Mouse (Mus musculus) adrenal gland, adult 2 months (tissue): ENCODE results near the gene Mta3. TPM values are rescaled to one million over a fixed set of nuclear protein-coding genes. Genes with fewer than 3 reads are reported as not detected.
"Not testable (repeated sequence)": the region's sequence is repeated elsewhere in the genome, so short reads cannot be mapped to it uniquely, and the experiment has no call there.

Experiments
- DNase-seq: peaks from one replicate; pipeline ENCODE4 v3.0.0; 2021
- polyA plus RNA-seq: library from polyadenylated mRNA; depleted of rRNA; stranded (reverse); fragments of >200 nt; gene quantifications from 2 replicates; pipeline ENCODE4 v1.2.3, GENCODE M21; 2012
- total RNA-seq, 2 experiments: library from RNA; stranded (reverse); gene quantifications; 2 replicates each; pipeline ENCODE4 v1.2.3; 2021

Mta3 gene
- total and polyA plus RNA-seq, 3 experiments = 55.9 to 80.0 (median 71.1) TPM

DNA sequence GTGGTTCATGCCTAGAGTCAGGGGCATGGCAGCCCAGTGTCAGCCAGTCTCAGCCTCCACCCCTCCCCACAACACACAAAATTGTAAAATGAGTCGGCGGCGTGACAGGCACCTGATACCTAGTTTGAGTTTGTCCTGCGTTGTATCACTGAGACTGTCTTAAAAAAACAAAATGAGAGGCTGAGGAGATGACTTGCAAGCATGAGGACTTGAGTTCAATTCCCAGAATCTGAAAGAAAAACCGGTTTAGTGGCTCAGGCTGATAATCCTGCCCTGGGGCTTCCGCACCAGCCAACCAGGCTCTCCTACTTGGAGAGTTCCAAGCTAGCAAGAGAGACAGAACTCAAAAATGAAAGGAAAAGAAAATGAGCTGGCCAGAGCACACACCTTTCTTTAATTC, 2.9 kb downstream of the Mta3 start:
- no peak for DNase-seq

- DNase-seq = not testable (repeated sequence)
These were observed 3.6 kb downstream of the Mta3 start for GRCm38 (mm10) chr17:83709517-83709916.

- no peak for DNase-seq
These were observed 4.7 kb downstream of the Mta3 start for GRCm38 (mm10) chr17:83710639-83711038.

DNA sequence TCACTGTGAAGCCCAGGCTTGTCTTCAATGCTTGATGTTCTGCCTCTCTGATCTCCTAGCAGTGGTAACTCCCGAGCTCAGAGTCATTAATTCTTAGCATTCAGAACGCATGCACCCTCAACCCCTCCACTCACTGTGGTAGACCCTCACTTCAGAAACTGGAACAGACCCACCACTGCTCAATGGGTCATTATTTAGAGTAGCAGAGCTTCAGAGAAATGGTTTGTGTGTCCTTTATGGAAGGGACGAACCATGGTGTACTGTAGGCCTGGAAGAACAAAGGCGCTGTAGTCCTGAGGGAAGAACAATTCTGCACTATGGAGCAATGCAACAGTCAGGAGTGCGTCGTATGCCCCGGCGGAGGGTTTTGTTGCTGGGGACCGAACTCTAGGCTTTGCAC, 6.4 kb downstream of the Mta3 start:
- no peak for DNase-seq

- no peak for DNase-seq
These were observed 14.5 kb downstream of the Mta3 start for GRCm38 (mm10) chr17:83720449-83720848.

DNA sequence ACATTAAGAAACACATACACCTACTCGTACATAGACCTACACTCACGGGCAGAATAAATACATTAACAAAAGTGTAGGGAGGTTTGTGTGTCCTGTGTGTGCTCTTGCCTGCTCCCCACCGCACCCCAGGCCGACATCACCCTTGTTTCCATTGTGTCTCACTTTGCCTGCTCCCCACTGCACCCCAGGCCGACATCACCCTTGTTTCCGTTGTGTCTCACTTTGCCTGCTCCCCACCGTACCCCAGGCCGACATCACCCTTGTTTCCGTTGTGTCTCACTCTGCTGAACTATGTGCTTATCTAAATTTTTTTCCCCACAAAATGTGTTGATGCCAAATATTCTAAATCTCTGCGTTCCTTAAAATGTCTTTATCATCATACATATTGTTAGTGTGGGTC, 15.2 kb downstream of the Mta3 start:
- DNase-seq = no peak

DNA sequence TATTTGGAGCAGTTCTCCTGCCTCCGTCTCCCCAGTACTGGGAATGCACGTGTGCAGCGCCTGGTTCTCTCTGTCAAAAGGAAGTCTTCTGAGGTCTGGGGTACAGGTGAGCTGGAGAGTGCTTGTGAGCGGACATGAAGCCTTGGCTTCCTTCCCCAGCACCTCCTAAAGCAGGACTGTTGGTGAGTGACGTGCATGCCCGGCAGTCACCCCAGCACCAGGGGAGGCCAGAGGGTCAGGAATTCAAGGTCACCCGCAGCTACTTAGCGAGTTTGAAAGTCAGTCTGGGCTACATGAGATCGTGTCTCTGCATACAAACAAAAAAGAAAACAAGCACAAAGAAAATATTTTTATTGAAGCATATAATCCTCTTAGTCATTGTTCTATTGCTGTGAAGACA, 17.1 kb downstream of the Mta3 start:
- no peak for DNase-seq

DNA sequence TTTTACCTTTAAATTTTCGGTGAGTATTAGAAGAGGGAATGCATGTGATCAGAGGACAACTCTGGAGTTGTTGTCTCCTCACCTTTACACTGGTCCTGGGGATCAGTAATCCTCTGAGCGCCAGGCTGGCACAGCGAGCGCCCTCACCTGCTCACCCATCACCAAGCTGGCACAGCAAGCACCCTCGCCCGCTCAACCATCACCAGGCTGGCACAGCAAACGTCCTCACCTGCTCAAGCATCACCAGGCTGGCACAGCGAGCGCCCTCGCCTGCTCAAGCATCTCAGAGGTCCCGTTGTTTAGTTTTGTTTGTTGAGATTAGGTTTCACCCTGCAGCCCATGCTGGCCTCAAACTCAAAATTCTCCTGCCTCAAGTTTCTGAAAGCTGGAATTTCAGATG, 20.5 kb downstream of the Mta3 start:
- DNase-seq = no peak

DNA sequence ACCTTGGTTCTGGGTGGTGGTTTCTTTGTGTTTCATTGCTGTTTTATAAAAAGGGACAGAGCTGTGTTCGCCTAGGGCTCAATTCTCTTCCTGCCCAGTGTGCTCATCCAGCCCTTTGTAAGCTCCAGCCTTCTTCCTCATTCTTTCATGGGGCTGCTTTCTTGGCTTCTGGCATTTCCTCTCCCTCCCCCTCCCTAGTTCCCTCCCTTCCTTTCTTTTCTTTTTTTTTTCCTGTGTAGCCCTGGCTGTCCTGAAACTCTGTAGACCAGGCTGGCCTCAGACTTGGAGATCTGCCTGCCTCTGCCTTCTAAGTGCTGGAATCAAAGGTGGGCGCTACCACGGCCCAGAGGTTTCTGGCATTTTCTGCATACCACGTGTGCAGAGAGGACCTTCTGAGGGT, 21.7 kb downstream of the Mta3 start:
- no peak for DNase-seq

GRCm38 (mm10) chr17:83729029-83729428, 23.1 kb downstream of the Mta3 start:
- DNase-seq = no peak

- DNase-seq = no peak
These were observed 24.2 kb downstream of the Mta3 start for GRCm38 (mm10) chr17:83730123-83730522.

DNA sequence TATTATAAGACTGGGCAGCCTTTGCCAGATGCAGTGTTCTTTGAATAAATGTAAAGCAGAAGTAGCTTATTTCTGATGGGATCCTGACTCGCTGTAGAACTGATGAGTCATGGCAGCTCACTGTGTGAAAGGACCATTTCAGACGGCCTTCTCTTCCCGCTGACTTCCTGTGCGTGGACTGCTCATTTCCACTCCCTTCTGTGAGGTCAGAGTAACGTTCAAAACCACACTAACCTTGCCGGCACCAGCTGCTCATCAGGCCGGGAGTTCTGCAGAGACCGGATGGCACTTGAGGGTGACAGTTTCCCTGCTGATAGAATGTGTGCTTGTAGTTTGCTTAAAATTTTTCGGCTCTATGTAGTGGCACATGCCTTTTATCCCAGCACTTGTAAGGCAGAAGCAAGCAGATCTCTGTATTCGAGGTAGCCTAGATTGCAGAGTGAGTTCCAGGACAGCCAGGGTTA, 26.2 kb downstream of the Mta3 start:
- DNase-seq = peak; percentile 80

DNA sequence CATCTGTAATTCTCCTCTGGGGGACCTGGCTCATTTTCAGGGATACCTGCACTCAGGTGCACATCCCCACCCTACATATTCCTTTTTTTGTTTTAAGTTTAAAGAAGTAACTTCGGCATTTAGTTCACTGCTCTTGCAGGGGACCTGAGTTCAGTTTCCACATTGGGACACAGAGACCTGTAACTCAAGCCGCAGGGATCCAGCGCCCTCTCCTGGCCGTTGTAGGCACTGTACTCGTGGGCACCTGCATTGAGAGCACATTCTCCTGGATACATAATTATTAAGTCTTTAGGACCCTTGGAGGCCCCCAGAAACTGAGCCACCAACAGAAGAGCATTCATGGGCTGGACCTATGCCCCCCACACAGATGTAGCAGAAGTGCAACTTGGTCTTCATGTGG, 26.8 kb downstream of the Mta3 start:
- DNase-seq = peak; percentile 81

DNA sequence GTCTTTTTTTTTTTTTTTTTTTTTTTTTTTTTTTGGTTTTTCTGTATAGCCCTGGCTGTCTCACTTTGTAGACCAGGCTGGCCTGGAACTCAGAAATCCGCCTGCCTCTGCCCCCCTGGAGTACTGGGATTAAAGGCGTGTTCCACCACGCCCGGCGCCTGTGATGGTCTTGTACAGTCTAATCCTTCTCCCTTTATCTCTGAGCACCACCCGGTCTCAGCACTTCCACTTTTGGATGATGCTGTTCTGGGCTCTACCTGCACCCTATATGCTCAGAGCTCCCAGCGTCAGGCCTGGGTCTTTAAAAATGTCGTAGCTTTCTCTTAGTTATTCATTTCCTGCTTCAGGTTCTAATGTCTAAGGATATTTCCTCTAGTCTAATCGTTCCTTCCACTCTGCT, 30.7 kb downstream of the Mta3 start:
- no peak for DNase-seq

DNA sequence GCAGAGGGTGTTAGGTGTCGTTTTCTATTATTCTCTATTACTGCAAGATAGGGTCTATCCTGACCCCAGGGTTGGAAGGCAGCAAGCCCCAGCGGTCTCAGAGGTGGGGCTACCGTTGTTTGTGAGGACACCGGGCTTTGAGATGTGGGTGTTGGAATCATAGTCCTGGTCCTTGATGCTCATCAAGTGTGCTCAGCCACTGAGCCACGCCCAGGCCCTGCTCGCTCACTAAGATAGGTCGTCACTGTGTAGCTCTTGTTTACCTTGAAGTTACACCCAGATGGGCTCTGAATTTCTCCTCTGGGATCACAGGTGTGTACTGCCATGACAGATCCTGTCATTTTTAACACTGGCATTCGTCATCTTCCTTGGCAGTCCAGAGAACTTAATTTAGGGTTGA, 31.8 kb downstream of the Mta3 start:
- DNase-seq = no peak

- DNase-seq = no peak
These were observed 34.2 kb downstream of the Mta3 start for GRCm38 (mm10) chr17:83740135-83740676.

DNA sequence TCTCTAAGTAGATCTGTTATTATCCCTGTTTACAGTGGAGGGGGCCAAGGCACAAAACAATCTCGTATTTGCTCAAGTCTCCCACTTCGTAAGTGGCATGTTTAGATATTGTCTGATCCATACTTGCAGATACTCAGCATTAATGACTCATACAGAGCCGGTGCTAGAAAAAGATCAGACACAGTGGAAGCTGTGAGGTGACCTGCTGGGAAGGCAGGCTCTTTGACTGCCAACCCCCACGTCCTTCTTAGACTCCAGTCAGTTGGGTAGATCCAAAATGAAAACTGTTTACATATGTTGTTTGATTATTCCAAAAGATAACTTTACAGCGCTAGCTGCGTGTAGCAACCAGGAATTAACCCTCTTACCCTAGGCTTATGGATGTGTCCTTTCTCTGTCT, 35.3 kb downstream of the Mta3 start:
- DNase-seq = no peak

- no peak for DNase-seq
These were observed 38.4 kb downstream of the Mta3 start for GRCm38 (mm10) chr17:83744231-83744824.

DNA sequence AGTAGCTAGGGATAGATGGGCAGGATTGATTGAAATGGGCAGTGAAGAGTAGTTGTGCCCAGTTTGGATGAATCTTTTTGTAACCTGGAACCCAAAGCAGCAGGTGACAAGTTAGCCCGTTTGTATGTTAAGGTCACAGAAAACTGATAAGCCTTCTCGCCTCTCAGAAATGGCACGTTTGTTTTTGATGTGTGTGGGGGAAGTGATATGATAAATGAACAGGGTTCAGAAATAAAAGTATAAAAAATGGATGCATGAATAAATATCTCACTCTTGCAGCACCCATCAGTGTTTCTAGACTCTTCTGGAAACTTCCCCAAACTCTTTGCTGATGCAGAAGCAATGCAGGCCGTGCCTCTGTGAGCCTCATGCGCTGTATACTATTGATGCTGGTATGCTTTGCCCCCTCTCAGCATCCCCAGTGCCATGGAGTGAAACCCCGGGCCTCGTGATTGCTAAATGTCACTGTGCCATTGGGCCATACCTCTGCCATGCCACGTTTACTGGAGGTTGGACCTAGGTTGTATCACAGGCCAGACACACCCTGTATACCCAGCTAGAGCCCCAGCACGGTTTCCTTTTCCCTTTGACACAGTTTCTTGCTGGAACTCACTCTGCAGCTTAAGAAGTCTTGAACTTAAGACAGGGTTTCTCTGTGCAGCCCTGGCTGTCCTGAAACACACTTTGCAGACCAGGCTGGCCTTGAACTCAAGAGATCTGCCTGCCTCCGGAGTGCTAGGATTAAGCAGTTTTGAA, 41.6 kb downstream of the Mta3 start:
- DNase-seq = no peak

DNA sequence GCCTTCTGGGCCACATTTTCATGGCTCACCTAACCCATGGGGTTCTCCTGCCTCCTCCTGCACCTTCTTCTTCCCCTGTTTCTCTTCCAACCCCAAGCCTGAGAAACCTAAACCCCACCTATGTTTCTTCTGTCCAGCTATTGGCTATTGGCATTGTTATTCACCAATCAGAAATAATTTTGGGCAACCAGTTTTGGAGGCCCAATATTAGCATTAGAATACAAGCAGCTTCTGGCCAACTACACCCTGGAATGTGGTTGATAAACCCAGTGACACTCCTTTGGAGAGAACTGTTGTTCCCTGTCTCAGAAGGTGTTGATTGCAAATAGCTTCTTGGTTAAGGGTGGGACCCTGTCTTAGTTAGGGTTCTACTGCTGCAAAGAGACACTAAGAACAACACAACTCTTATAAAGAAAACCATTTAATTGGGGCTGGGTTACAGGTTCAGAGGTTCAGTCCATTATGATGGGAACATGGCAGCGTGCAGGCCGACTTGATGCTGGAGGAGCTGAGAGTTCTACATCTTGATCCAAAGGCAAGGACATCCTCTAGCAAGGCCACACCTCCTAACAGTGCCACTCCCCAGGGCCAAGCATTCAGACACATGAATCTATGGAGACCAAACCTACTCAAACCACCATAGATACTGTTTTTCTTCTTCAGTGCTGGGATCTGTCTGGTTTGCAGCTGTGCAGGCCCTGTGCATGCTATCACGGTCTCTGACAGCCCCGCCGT, 44.4 kb downstream of the Mta3 start:
- DNase-seq = no peak

DNA sequence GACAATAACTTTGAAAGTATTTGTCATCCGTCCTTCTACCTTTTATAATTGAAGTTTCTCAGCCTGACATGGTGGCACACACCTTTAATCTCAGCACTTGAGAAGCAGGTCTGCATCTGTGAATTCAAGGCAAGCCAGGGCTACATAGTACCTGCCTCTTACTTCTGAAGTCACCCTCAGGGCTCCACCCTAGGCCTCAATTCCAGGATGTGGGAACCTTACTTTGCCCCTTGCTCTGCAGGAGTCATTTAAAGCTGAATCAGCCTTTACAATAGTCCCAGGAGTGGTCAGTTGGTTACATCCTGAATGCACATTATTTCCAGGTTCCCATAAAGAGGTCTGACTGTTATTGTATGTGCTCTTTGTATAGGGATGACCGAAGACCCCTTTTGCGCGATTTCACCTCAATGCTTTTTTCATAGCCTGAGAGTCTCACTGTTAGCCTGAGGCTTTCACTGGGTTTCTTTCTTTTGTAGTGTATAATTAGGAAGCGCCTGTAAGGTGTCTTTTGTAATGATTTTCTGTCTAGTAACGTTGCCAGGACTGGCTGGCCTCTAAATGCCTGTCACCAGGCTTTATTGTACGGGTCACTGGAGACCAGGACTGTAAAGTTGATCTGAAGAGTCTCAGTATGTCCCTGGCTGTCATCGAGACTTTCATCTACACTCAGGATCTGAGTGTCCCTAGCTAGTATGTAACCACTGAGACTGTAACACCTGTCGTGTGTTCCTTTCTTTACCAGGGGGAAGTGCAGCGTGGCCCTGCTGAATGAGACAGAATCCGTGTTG, 47.3 kb downstream of the Mta3 start:
- no peak for DNase-seq

- no peak for DNase-seq
These were observed 52.1 kb downstream of the Mta3 start for GRCm38 (mm10) chr17:83758096-83758495.
